In the genomic region with DNA sequence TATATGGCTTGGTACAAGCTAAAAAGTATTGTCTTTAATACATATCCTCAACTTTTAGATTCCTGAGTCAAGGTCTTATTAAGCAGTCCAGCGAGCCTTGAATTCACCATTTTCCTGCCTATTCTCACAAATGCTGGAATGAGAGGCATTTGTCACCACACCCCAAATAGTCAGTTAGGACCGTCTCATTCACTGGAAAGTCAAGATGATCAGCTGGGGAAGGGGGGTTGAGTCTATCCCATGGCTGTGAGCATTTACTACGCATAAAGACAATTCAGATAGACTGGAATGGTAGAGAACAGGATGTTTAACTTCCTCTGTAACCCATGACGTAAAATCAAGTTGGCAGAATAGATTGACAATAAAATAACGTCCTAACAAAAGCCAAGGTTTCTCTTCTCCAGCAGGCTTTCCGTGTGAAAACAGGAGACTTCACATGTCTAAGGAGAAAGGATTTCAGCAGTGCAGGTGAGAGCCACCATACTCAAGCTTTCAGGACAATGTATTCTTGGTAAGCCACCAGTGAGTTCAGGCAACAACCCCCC, we compare ENCODE assay signal across 14 mouse cellular contexts.
A peak's percentile ranks its signal among the peaks of the same experiment; 100 is the strongest.
DNase-seq lines count a peak whose midpoint lies in the region; ATAC-seq lines count a peak whose summit lies in the region.
"Had no signal": no experiment of that assay in that cellular context is flagged by ENCODE, and none has a peak within 500 bp of the region (broad histone marks: within the 10 kb centered on the region; RNA-seq: fewer than 3 reads in every experiment).

No protein-coding gene starts in this region.

- peaks cover 55% of the 10 kb centered on the region for H3K4me1 ChIP-seq in lung, embryonic 15.5 days
- H3K4me1 ChIP-seq in intestine, embryonic 14.5 days (replicated peaks; ENCODE audit: control insufficient read depth, insufficient read depth, low read length), result peaks cover 36% of the 10 kb centered on the region
- peaks cover 31% of the 10 kb centered on the region for H3K4me1 ChIP-seq in stomach, embryonic 14.5 days (ENCODE audit: control insufficient read depth, insufficient read depth, low read length)
- no peaks in the 10 kb centered on the region for H3K4me1 ChIP-seq in limb, embryonic 10.5 days

- no peak overlapping the region for H3K9ac ChIP-seq in lung, embryonic 15.5 days
- no peak overlapping the region for H3K9ac ChIP-seq in intestine, embryonic 14.5 days (ENCODE audit: low read length)
- H3K9ac ChIP-seq in stomach, embryonic 14.5 days (replicated peaks; ENCODE audit: low read depth, low read length), result no peak overlapping the region
- H3K9ac ChIP-seq: kidney, embryonic 15.5 days; limb, embryonic 13.5 days had no signal

- no peaks in the 10 kb centered on the region for H3K36me3 ChIP-seq in lung, embryonic 15.5 days
- no peaks in the 10 kb centered on the region for H3K36me3 ChIP-seq in intestine, embryonic 14.5 days (ENCODE audit: control insufficient read depth, insufficient read depth, low read length)
- H3K36me3 ChIP-seq in stomach, embryonic 14.5 days (ENCODE audit: control insufficient read depth, insufficient read depth, low read length), result no peaks in the 10 kb centered on the region
- H3K36me3 ChIP-seq in limb, embryonic 10.5 days, result no peaks in the 10 kb centered on the region
- H3K36me3 ChIP-seq: kidney, embryonic 15.5 days; limb, embryonic 13.5 days had no signal

- H3K27ac ChIP-seq in lung, embryonic 15.5 days, result peak overlapping the region; percentile 86
- H3K27ac ChIP-seq in intestine, embryonic 14.5 days (ENCODE audit: low read depth), result no peak overlapping the region
- H3K27ac ChIP-seq in stomach, embryonic 14.5 days (ENCODE audit: low read length), result peak overlapping the region; percentile 67
- no peak overlapping the region for H3K27ac ChIP-seq in limb, embryonic 10.5 days
- H3K27ac ChIP-seq: kidney, embryonic 15.5 days; limb, embryonic 13.5 days had no signal

- peak; percentile 84 for DNase-seq in heart, adult 11 months
- DNase-seq in heart, postnatal 4 days, result no peak
- DNase-seq in lung, postnatal 10 days, result no peak
- no peak for DNase-seq in intestine, embryonic 14.5 days (ENCODE audit: low spot score)
- DNase-seq in limb, embryonic 10.5 days (ENCODE audit: low spot score), result no peak
- no peak for DNase-seq in ovary, postnatal 36 days (ENCODE audit: low spot score)
- DNase-seq: adrenal gland, postnatal 25 days; layer of hippocampus, postnatal 36 days; spleen, adult 18-20 months; thymus, postnatal 14 days had no signal

- ATAC-seq in lung, embryonic 15.5 days (ENCODE audit: borderline replicate concordance, extremely low read depth, low FRiP score, low TSS enrichment), result no peak
- ATAC-seq in intestine, embryonic 14.5 days (replicated peaks; ENCODE audit: low FRiP score, low TSS enrichment, low read depth), result no peak
- no peak for ATAC-seq in stomach, embryonic 14.5 days (ENCODE audit: insufficient number of reproducible peaks, insufficient read depth, low FRiP score, low read depth)

- no peaks in the 10 kb centered on the region for H3K27me3 ChIP-seq in lung, embryonic 15.5 days
- H3K27me3 ChIP-seq in intestine, embryonic 14.5 days (replicated peaks; ENCODE audit: control insufficient read depth, insufficient read depth, low read length), result no peaks in the 10 kb centered on the region
- H3K27me3 ChIP-seq in stomach, embryonic 14.5 days (ENCODE audit: control insufficient read depth, insufficient read depth, low read length), result no peaks in the 10 kb centered on the region
- H3K27me3 ChIP-seq in limb, embryonic 10.5 days (ENCODE audit: low read depth, poor library complexity, severe bottlenecking), result no peaks in the 10 kb centered on the region
- H3K27me3 ChIP-seq: kidney, embryonic 15.5 days; limb, embryonic 13.5 days had no signal

- peak overlapping the region; percentile 43; the same call in 1 of the 2 replicates for H3K4me2 ChIP-seq in lung, embryonic 15.5 days
- peak overlapping the region; percentile 40 for H3K4me2 ChIP-seq in intestine, embryonic 14.5 days (ENCODE audit: low read length)
- H3K4me2 ChIP-seq in stomach, embryonic 14.5 days (replicated peaks; ENCODE audit: low read depth, low read length), result peak overlapping the region; percentile 18
- H3K4me2 ChIP-seq: kidney, embryonic 15.5 days; limb, embryonic 13.5 days had no signal

- whole genome bisulfite sequencing in lung, embryonic 15.5 days, result 43% methylated on average over 6 of the region's 6 CpGs
- 69% methylated on average over 6 of the region's 6 CpGs for WGBS in intestine, embryonic 14.5 days
- WGBS in stomach, embryonic 14.5 days, result 64% methylated on average over 6 of the region's 6 CpGs
- WGBS in limb, embryonic 10.5 days, result 87% methylated on average over 6 of the region's 6 CpGs

- no peaks in the 10 kb centered on the region for H3K9me3 ChIP-seq in lung, embryonic 15.5 days
- no peaks in the 10 kb centered on the region for H3K9me3 ChIP-seq in intestine, embryonic 14.5 days (ENCODE audit: control insufficient read depth, low read length)
- no peaks in the 10 kb centered on the region for H3K9me3 ChIP-seq in stomach, embryonic 14.5 days (ENCODE audit: control insufficient read depth, low read depth, low read length)
- H3K9me3 ChIP-seq in limb, embryonic 10.5 days (replicated peaks), result no peaks in the 10 kb centered on the region
- H3K9me3 ChIP-seq: kidney, embryonic 15.5 days; limb, embryonic 13.5 days had no signal

- no peak overlapping the region for H3K4me3 ChIP-seq in lung, embryonic 15.5 days
- H3K4me3 ChIP-seq in intestine, embryonic 14.5 days (ENCODE audit: low read depth, low read length), result no peak overlapping the region
- no peak overlapping the region for H3K4me3 ChIP-seq in stomach, embryonic 14.5 days (ENCODE audit: low read depth, low read length)
- H3K4me3 ChIP-seq in limb, embryonic 10.5 days, result no peak overlapping the region
- H3K4me3 ChIP-seq: kidney, embryonic 15.5 days; limb, embryonic 13.5 days had no signal

Comparison
In these comparisons a context has a peak if more than half of its experiments do, and no peak if none do; other contexts are left out.
1. H3K27ac ChIP-seq: peak in lung, embryonic 15.5 days (single experiment) and stomach, embryonic 14.5 days (single experiment); none in intestine, embryonic 14.5 days (single experiment) and limb, embryonic 10.5 days (single experiment).
2. Peak in every context shown above with its lines, with median percentiles within 50 percentile points of each other: H3K4me2 ChIP-seq.